Comparison of ENCODE assay signal across 8 mouse cellular contexts in genomic region chr2:84669828-84670568, GRCm38 (mm10). TPM values are rescaled to one million over a fixed set of nuclear protein-coding genes. Genes with fewer than 3 reads are reported as not detected.
DNase-seq lines count a peak whose midpoint lies in the region; ATAC-seq and TF ChIP-seq lines count a peak whose summit lies in the region.

No protein-coding gene starts in this region.

- peaks cover 37% of the 10 kb centered on the region for H3K36me3 ChIP-seq in embryonic facial prominence, embryonic 12.5 days
- peaks cover 46% of the 10 kb centered on the region for H3K36me3 ChIP-seq in intestine, embryonic 14.5 days (ENCODE audit: control insufficient read depth, insufficient read depth, low read length)
- peaks cover 9% of the 10 kb centered on the region for H3K36me3 ChIP-seq in stomach, postnatal 0 days (ENCODE audit: control insufficient read depth, insufficient read depth, low read length)

- H3K4me1 ChIP-seq in embryonic facial prominence, embryonic 12.5 days, result peaks cover 4% of the 10 kb centered on the region; the same call in 1 of the 2 replicates
- peaks cover 8% of the 10 kb centered on the region for H3K4me1 ChIP-seq in intestine, embryonic 14.5 days (replicated peaks; ENCODE audit: control insufficient read depth, insufficient read depth, low read length)
- H3K4me1 ChIP-seq in stomach, postnatal 0 days (replicated peaks; ENCODE audit: control insufficient read depth, insufficient read depth), result no peaks in the 10 kb centered on the region

- WGBS in embryonic facial prominence, embryonic 12.5 days, result 3% methylated on average over 39 of the region's 39 CpGs
- whole genome bisulfite sequencing in intestine, embryonic 14.5 days, result 3% methylated on average over 39 of the region's 39 CpGs
- 1% methylated on average over 39 of the region's 39 CpGs for whole genome bisulfite sequencing in stomach, postnatal 0 days

- TF ChIP-seq EP300 in stomach, postnatal 0 days (optimal IDR thresholded peaks at IDR 0.05), result no peak

- no peaks in the 10 kb centered on the region for H3K9me3 ChIP-seq in embryonic facial prominence, embryonic 12.5 days
- H3K9me3 ChIP-seq in intestine, embryonic 14.5 days (ENCODE audit: control insufficient read depth, low read length), result no peaks in the 10 kb centered on the region
- no peaks in the 10 kb centered on the region for H3K9me3 ChIP-seq in stomach, postnatal 0 days (ENCODE audit: control insufficient read depth, low read length)

- peak; percentile 58 for ATAC-seq in frontal cortex, adult (ENCODE audit: low TSS enrichment)
- peak; percentile 27 for ATAC-seq in CD4-positive, CD25-positive, alpha-beta regulatory T cell, adult 4 months
- peak; percentile 77 for ATAC-seq in embryonic facial prominence, embryonic 12.5 days (ENCODE audit: insufficient number of reproducible peaks, insufficient read depth, low FRiP score, low TSS enrichment)
- ATAC-seq in intestine, embryonic 14.5 days (replicated peaks; ENCODE audit: low FRiP score, low TSS enrichment, low read depth), result peak; percentile 77
- peak; percentile 81 for ATAC-seq in stomach, postnatal 0 days (ENCODE audit: low FRiP score, low TSS enrichment)

- H3K27ac ChIP-seq in embryonic facial prominence, embryonic 12.5 days, result peak overlapping the region; percentile 97
- H3K27ac ChIP-seq in intestine, embryonic 14.5 days (ENCODE audit: low read depth), result peak overlapping the region; percentile 92
- H3K27ac ChIP-seq in stomach, postnatal 0 days (replicated peaks), result peak overlapping the region; percentile 88

- no peaks in the 10 kb centered on the region for H3K27me3 ChIP-seq in embryonic facial prominence, embryonic 12.5 days
- H3K27me3 ChIP-seq in intestine, embryonic 14.5 days (replicated peaks; ENCODE audit: control insufficient read depth, insufficient read depth, low read length), result no peaks in the 10 kb centered on the region
- no peaks in the 10 kb centered on the region for H3K27me3 ChIP-seq in stomach, postnatal 0 days (ENCODE audit: control insufficient read depth, insufficient read depth, low read length)

- peak overlapping the region; percentile 62 for H3K4me2 ChIP-seq in embryonic facial prominence, embryonic 12.5 days (replicated peaks)
- H3K4me2 ChIP-seq in intestine, embryonic 14.5 days (ENCODE audit: low read length), result peak overlapping the region; percentile 65
- peak overlapping the region; percentile 68 for H3K4me2 ChIP-seq in stomach, postnatal 0 days (replicated peaks; ENCODE audit: low read depth)

- H3K9ac ChIP-seq in embryonic facial prominence, embryonic 12.5 days, result peak overlapping the region; percentile 91
- peak overlapping the region; percentile 94 for H3K9ac ChIP-seq in intestine, embryonic 14.5 days (ENCODE audit: low read length)
- H3K9ac ChIP-seq in stomach, postnatal 0 days (ENCODE audit: low read length), result peak overlapping the region; percentile 90

- no peak for TF ChIP-seq CTCF in stomach, postnatal 0 days (IDR thresholded peaks at IDR 0.05; ENCODE audit: low read depth)

- no peak for DNase-seq in frontal cortex, postnatal 36 days (ENCODE audit: low spot score in 2 of 2)
- no peak for DNase-seq in intestine, embryonic 14.5 days (ENCODE audit: low spot score)
- DNase-seq in lung, postnatal 14 days, result peak; percentile 35
- DNase-seq in stomach, postnatal 0 days (ENCODE audit: low spot score), result peak; percentile 63
- no peak for DNase-seq in layer of hippocampus, postnatal 25 days (ENCODE audit: extremely low spot score in 1 of 2, low spot score in 1 of 2)

- peak overlapping the region; percentile 90 for H3K4me3 ChIP-seq in embryonic facial prominence, embryonic 12.5 days
- peak overlapping the region; percentile 99 for H3K4me3 ChIP-seq in intestine, embryonic 14.5 days (ENCODE audit: low read depth, low read length)
- H3K4me3 ChIP-seq in stomach, postnatal 0 days (ENCODE audit: low read depth, low read length), result peak overlapping the region; percentile 97

RNA-seq across cellular contexts. Expression of gene Selenoh, which starts 0.6 kb away (rescaled TPM):
- 100 to 1,000 TPM in 1 of 2 experiments, 10 to 100 TPM in 1; 96.4 to 131 TPM for polyA plus RNA-seq in CD4-positive, CD25-positive, alpha-beta regulatory T cell, adult 4 months (2017; shearing (Covaris generic))
- 348 and 377 TPM in 2 replicates for polyA plus RNA-seq in embryonic facial prominence, embryonic 12.5 days (2016; fragmentation: Nextera tagmentation; extraction: Ambion mirVana)
- polyA plus RNA-seq in intestine, embryonic 14.5 days (2014; fragmentation: Nextera tagmentation; extraction: Ambion mirVana), result 309 and 329 TPM in 2 replicates
- polyA plus RNA-seq in stomach, postnatal 0 days (2015; fragmentation: Nextera tagmentation; extraction: Ambion mirVana), result 111 and 123 TPM in 2 replicates
- total RNA-seq in layer of hippocampus, postnatal 25 days (2021), result 10 to 100 TPM; 30.3 to 31.5 TPM

RNA-seq across cellular contexts. Expression of gene Gm28635, which starts 7.8 kb away (rescaled TPM):
- not detected for polyA plus RNA-seq in CD4-positive, CD25-positive, alpha-beta regulatory T cell, adult 4 months (2017; shearing (Covaris generic))
- polyA plus RNA-seq in embryonic facial prominence, embryonic 12.5 days (2016; fragmentation: Nextera tagmentation; extraction: Ambion mirVana), result not detected in 2 replicates
- polyA plus RNA-seq in intestine, embryonic 14.5 days (2014; fragmentation: Nextera tagmentation; extraction: Ambion mirVana), result not detected in 2 replicates
- not detected in 2 replicates for polyA plus RNA-seq in stomach, postnatal 0 days (2015; fragmentation: Nextera tagmentation; extraction: Ambion mirVana)
- total RNA-seq in layer of hippocampus, postnatal 25 days (2021), result 1 to 10 TPM in 1 of 2 experiments, not detected in 1; 1.1 TPM

RNA-seq across cellular contexts. Expression of gene Med19, which starts 8.2 kb away (rescaled TPM):
- 10 to 100 TPM; 14.9 to 18.3 TPM for polyA plus RNA-seq in CD4-positive, CD25-positive, alpha-beta regulatory T cell, adult 4 months (2017; shearing (Covaris generic))
- 38.0 and 40.7 TPM in 2 replicates for polyA plus RNA-seq in embryonic facial prominence, embryonic 12.5 days (2016; fragmentation: Nextera tagmentation; extraction: Ambion mirVana)
- polyA plus RNA-seq in intestine, embryonic 14.5 days (2014; fragmentation: Nextera tagmentation; extraction: Ambion mirVana), result 39.5 and 40.6 TPM in 2 replicates
- 18.1 and 18.2 TPM in 2 replicates for polyA plus RNA-seq in stomach, postnatal 0 days (2015; fragmentation: Nextera tagmentation; extraction: Ambion mirVana)
- total RNA-seq in layer of hippocampus, postnatal 25 days (2021), result 10 to 100 TPM; 31.3 to 33.3 TPM

RNA-seq across cellular contexts. Expression of gene Tmx2, which starts 8.9 kb away (rescaled TPM):
- polyA plus RNA-seq in CD4-positive, CD25-positive, alpha-beta regulatory T cell, adult 4 months (2017; shearing (Covaris generic)), result 100 to 1,000 TPM; 115 to 140 TPM
- polyA plus RNA-seq in embryonic facial prominence, embryonic 12.5 days (2016; fragmentation: Nextera tagmentation; extraction: Ambion mirVana), result 118 and 122 TPM in 2 replicates
- polyA plus RNA-seq in intestine, embryonic 14.5 days (2014; fragmentation: Nextera tagmentation; extraction: Ambion mirVana), result 131 and 134 TPM in 2 replicates
- polyA plus RNA-seq in stomach, postnatal 0 days (2015; fragmentation: Nextera tagmentation; extraction: Ambion mirVana), result 80.9 and 86.0 TPM in 2 replicates
- 100 to 1,000 TPM; 217 to 249 TPM for total RNA-seq in layer of hippocampus, postnatal 25 days (2021)

RNA-seq across cellular contexts. Expression of gene Btbd18, which starts 11.1 kb away (rescaled TPM):
- under 1 TPM in 1 of 2 experiments, not detected in 1; 0.48 TPM for polyA plus RNA-seq in CD4-positive, CD25-positive, alpha-beta regulatory T cell, adult 4 months (2017; shearing (Covaris generic))
- polyA plus RNA-seq in embryonic facial prominence, embryonic 12.5 days (2016; fragmentation: Nextera tagmentation; extraction: Ambion mirVana), result 0.36 and 0.47 TPM in 2 replicates
- polyA plus RNA-seq in intestine, embryonic 14.5 days (2014; fragmentation: Nextera tagmentation; extraction: Ambion mirVana), result 0.34 and 0.60 TPM in 2 replicates
- 0.07 and 0.11 TPM in 2 replicates for polyA plus RNA-seq in stomach, postnatal 0 days (2015; fragmentation: Nextera tagmentation; extraction: Ambion mirVana)
- not detected for total RNA-seq in layer of hippocampus, postnatal 25 days (2021)

Comparison
In these comparisons a context has a peak if more than half of its experiments do, and no peak if none do; other contexts are left out.
1. ATAC-seq: peak in every context shown above with its lines; median percentile 81 in stomach, postnatal 0 days; 77 in embryonic facial prominence, embryonic 12.5 days; 77 in intestine, embryonic 14.5 days; 58 in frontal cortex, adult; 27 in CD4-positive, CD25-positive, alpha-beta regulatory T cell, adult 4 months.
2. DNase-seq: peak in lung, postnatal 14 days (single experiment) and stomach, postnatal 0 days (single experiment); none in frontal cortex, postnatal 36 days (0 of 2), intestine, embryonic 14.5 days (single experiment) and layer of hippocampus, postnatal 25 days (0 of 2).
3. Peak in every context shown above with its lines, with median percentiles within 50 percentile points of each other: H3K27ac ChIP-seq, H3K4me2 ChIP-seq, H3K4me3 ChIP-seq and H3K9ac ChIP-seq.